Mouse (Mus musculus): ENCODE results near the gene Epb41l1.

GRCm38 (mm10) chr2:156421381-156422110, 837 bp downstream of the Epb41l1 start:
- TF ChIP-seq MAFK (IDR thresholded peaks at IDR 0.05; ENCODE audit: insufficient read depth, low read depth, low read length) (no peak), ZC3H11A (IDR thresholded peaks at IDR 0.05; ENCODE audit: borderline replicate concordance, low read depth, low read length) (no peak), HCFC1 (IDR thresholded peaks at IDR 0.05; ENCODE audit: borderline replicate concordance, insufficient read depth, low read length) (no peak), CHD2 (IDR thresholded peaks at IDR 0.05; ENCODE audit: low read depth, low read length) (no peak), ZNF384 (IDR thresholded peaks at IDR 0.05; ENCODE audit: low read depth, low read length) (no peak)
